Mouse (Mus musculus): ENCODE data around the gene Ube2g2.

- TF ChIP-seq POLR2A (IDR thresholded peaks at IDR 0.05; ENCODE audit: insufficient read depth, low read depth, low read length): no peak
- no peak for TF ChIP-seq CTCF (IDR thresholded peaks at IDR 0.05; ENCODE audit: insufficient read depth, low read depth, low read length)
Observed at GRCm38 (mm10) chr10:77586637-77587036, 35.4 kb upstream of the Ube2g2 start.
